Mouse (Mus musculus) hindlimb bud, embryonic 11.5 days (tissue): Measurements from ENCODE around the gene Gm13762.
"Not testable (repeated sequence)": the region's sequence is repeated elsewhere in the genome, so short reads cannot be mapped to it uniquely, and the experiment has no call there.

Experiments used
- DNase-seq: peaks from one replicate; pipeline ENCODE4 v3.0.0-alpha.2; 2012; ENCODE audit warnings: low read depth, low spot score; ENCODE audit errors: extremely low spot score

The Gm13762 gene

DNA sequence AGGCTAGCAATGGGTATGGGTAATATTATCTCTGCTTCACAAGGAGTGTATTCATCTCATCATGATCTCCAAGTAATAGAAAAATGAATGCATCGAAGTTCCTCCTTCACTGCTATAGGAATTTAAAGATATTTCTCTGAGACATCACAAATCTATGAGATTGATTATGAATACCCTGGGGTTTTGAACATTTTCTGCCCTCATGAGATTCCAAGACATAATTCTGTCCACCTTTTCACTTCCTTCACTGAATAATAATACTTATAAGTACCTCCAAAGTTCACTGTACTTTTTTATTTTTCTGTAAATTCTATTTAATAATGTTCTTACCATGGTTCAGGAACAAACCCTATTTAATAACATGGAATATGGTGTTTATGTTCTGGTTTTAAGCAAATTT lies at the start of gene Gm13762:
Gene Gm13762, minus strand, starts transcription at position 101 of the 400 bp plus-strand sequence.
- no peak for DNase-seq

DNA sequence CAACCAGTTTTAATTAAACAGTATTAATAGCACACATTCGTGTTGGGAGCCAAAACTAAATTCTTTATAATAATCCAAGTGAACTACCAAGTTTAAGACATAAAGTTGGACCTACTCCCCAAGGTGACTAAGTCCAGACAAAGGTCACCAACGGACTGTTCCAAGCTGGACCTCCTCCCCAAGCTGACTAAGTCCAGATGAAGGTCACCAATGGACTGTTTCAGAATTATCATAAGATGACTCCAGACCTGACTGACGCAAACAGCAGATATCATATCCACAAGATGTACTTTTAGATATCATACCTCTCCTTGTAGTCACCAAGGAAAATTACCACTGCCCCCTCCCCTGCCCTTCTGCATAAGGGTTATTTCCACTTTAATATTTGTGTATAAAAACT lies 41.4 kb upstream of the Gm13762 start:
- DNase-seq, result not testable (repeated sequence)

DNA sequence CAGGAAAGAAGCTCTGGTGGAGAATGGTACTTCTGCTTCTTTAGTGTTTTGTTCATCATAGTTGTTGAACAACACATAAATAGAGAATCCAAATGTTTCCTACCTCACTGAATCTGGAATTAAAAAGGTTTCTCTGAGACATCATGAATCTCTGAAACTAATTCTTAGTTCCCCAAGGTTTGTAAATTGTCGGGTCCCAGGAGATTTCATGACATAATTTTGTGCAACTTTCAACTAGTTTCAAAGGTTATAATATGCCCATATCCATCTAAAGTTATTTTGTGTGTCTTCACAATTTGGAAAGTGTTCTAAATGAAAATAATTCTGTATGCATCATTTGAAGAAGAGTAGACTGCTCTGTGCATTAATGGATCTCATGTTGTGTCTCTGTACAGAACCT lies 38.2 kb upstream of the Gm13762 start, which contains the start of gene Olfr1216:
Gene Olfr1216, minus strand, starts transcription at position 101 of the 400 bp plus-strand sequence.
- DNase-seq, result no peak

DNA sequence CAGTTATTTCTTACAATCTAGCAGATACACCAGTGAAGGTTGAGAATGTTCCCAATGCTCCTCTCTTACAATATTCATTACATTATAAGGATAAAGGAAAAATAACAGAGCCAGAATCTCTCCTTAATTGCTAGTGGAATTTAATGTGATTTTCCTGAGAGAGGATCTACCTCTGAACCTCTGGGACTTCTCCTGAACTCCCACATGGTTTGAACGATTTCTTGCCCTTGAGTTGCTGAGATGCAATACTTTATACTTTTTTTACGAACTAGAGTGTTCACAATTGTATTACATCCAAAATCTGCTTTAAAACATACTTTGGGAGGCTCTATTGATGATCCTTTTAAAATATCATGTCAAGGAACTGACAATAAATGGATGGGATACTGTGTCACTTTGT lies 26.8 kb upstream of the Gm13762 start, which contains the start of gene Olfr1215:
Gene Olfr1215, minus strand, starts transcription at position 101 of the 400 bp plus-strand sequence.
- DNase-seq, result no peak

DNA sequence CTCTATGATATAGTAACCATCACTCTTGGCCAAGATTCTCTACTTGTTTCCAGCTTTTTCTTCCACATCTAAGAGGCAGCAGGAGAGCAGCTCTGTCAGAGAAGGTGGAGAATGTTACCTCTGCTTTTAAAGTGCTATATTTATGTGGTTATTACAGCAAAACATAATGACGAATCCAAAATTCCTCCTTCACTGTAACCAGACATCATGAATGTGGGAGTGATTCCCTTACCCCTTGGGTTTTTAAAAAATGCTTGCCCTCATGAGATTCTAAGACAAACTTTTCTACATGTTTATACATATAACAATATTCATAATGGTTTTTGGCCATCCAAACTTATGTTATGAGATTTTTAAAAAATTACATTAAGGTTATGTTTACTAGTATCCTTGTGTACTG lies 12.5 kb upstream of the Gm13762 start, which contains the start of gene Olfr1214:
Gene Olfr1214, minus strand, starts transcription at position 101 of the 400 bp plus-strand sequence.
- no peak for DNase-seq

DNA sequence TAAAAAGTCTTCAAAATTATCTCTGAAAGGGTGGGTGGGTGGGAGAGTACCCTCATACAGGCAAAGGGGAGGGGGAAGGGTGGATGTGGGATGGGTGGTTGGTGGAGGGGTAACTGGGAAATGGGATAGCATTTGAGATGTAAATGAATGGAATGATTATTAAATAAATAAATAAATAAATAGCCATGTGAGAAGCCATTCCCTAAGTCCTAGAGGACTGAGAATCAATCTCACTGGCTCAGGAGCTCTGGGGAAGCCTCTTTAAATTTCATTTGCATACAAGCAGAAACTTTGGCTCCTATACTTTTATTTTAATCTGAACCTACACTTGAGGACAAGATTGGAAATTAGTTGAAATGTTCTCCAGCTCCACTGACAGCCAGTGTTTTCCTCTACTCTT lies 26.4 kb downstream of the Gm13762 start, which contains the start of gene Olfr1212:
Gene Olfr1212, plus strand, starts transcription at position 301 of the 400 bp plus-strand sequence.
- no peak for DNase-seq

DNA sequence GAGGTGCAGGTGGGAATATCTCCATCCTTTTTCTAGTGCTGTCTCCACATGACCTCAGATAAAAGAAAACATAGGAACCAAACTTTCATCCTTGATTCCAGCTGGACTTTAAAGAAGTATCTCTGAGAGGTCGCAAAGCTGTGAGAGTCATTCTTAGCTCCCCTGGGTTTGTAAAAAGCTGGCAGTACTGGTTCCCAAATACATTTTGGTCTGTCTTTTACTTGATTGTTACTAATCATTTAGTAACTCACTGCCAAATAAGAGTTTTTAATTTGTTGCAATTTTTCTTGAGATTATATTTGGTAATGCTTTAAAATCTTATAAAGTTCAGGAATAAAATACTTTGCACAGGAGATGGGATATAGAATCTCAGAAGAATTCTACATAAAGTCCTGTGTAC lies 42.1 kb downstream of the Gm13762 start, which contains the start of gene Olfr1211:
Gene Olfr1211, minus strand, starts transcription at position 101 of the 400 bp plus-strand sequence.
- no peak for DNase-seq
